Mouse (Mus musculus) liver, embryonic 12.5 days (tissue): Measurements from ENCODE around the gene Ephb4. TPM values are rescaled to one million over a fixed set of nuclear protein-coding genes. Genes with fewer than 3 reads are reported as not detected.
A peak's percentile ranks its signal among the peaks of the same experiment; 100 is the strongest.

ENCODE experiments used
- ATAC-seq: fragments of 200-750 bp; cut with Nextera tagmentation; 2 replicates; pipeline ENCODE4 v1.8.0; 2017; ENCODE audit warnings: moderate number of reproducible peaks, mild to moderate bottlenecking, moderate library complexity
- H3K27ac ChIP-seq: fragments of 300-500 bp; sonication (generic); 2 replicates; pipeline ENCODE4 v1.5.1; 2016; ENCODE audit warnings: mild to moderate bottlenecking
- H3K27me3 ChIP-seq: fragments of 300-500 bp; sonication (generic); replicated peaks from 2 replicates; pipeline ENCODE4 v1.6.1; 2016; ENCODE audit warnings: mild to moderate bottlenecking, moderate library complexity
- H3K36me3 ChIP-seq: fragments of 300-500 bp; sonication (generic); 2 replicates; pipeline ENCODE4 v1.6.1; 2016; ENCODE audit warnings: mild to moderate bottlenecking, moderate library complexity
- H3K4me1 ChIP-seq: fragments of 300-500 bp; sonication (generic); 2 replicates; pipeline ENCODE4 v1.6.1; 2016
- H3K4me2 ChIP-seq: fragments of 300-500 bp; sonication (generic); 2 replicates; pipeline ENCODE4 v1.6.1; 2016; ENCODE audit warnings: mild to moderate bottlenecking, moderate library complexity
- H3K4me3 ChIP-seq: fragments of 300-500 bp; sonication (generic); 2 replicates; pipeline ENCODE4 v1.5.1; 2016; ENCODE audit warnings: mild to moderate bottlenecking, moderate library complexity
- H3K9ac ChIP-seq: fragments of 300-500 bp; sonication (generic); 2 replicates; pipeline ENCODE4 v1.6.1; 2016; ENCODE audit warnings: mild to moderate bottlenecking, moderate library complexity
- H3K9me3 ChIP-seq: fragments of 300-500 bp; sonication (generic); replicated peaks from 2 replicates; pipeline ENCODE4 v1.6.1; 2016; ENCODE audit warnings: mild to moderate bottlenecking, moderate library complexity
- WGBS: fragments of 180-500 bp; shearing (Covaris S2); methylation state at CpG from one replicate; pipeline ENCODE4 v1.1.7; 2016; ENCODE audit not compliant: insufficient replicate concordance; 5-methylcytosine and 5-hydroxymethylcytosine counted together
- polyA plus RNA-seq: library from polyadenylated mRNA; unstranded; fragments of >200 nt; fragmentation: Nextera tagmentation; extraction: Ambion mirVana; gene quantifications from 2 replicates; pipeline ENCODE4 v1.2.1, GENCODE M21; 2016

Gene Ephb4
- polyA plus RNA-seq, 1 experiment from 2014 or later, result 14.2 TPM

DNA sequence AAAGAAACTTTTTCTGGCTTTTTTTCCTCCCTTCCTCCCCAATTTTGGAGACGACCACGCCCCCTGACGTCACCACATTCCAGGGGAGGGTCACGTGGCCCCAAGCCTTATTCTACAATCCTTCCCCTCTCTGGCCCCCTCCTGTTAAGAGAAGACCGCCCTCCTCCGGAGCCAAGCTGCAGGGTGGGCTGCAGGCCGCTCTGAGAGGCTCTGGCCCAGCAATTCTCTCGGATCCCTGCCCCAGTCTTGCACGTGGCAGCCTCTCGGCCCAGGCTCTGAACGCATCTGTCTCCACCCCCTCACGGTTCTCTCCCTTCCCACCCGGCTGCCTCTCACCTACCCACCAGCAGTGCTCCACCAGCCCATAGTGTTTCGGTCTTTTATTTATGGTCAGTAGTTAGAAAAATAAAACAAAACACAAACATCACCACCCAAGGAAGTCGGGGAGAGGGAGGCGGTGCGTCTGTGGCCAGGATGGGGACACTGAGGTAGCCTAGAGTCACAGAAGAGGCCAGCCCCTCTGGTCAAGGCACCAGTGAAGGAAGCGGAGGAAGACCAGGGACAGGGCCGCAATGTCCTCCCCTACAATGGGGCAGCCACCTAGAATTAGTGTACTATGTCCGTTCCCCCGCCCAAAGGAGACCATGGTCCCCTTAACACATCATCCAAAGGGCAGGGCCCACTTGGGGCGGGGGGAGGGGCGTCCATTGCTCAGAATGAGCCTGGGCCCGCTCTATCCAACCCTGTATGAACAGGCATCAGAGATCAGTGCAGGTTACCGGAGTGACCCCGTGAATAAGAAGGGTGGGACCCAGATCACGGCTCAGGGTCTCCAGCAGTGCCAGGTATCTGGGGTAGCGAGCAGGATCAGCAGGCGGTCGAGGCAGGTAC is 35.5 kb upstream of the Ephb4 start, which contains the start of gene Trip6:
Gene Trip6 (minus strand): TSS at position 212 of the 891 bp plus-strand sequence.
- H3K27me3 ChIP-seq, result no peaks in the 10 kb centered on the region; the same call in 1 of the 2 replicates
- H3K4me2 ChIP-seq, result peak within 1 kb of the TSS; percentile 76
- H3K36me3 ChIP-seq, result peaks cover 29% of the 10 kb centered on the region
- peak; percentile 63 for ATAC-seq
- H3K4me3 ChIP-seq, result peak within 1 kb of the TSS; percentile 52
- peaks cover 63% of the 10 kb centered on the region for H3K4me1 ChIP-seq
- 31% methylated on average over 30 of the region's 30 CpGs for whole genome bisulfite sequencing
- H3K9me3 ChIP-seq, result no peaks in the 10 kb centered on the region
- peak within 1 kb of the TSS; percentile 71 for H3K9ac ChIP-seq
- peak within 1 kb of the TSS; percentile 67 for H3K27ac ChIP-seq

DNA sequence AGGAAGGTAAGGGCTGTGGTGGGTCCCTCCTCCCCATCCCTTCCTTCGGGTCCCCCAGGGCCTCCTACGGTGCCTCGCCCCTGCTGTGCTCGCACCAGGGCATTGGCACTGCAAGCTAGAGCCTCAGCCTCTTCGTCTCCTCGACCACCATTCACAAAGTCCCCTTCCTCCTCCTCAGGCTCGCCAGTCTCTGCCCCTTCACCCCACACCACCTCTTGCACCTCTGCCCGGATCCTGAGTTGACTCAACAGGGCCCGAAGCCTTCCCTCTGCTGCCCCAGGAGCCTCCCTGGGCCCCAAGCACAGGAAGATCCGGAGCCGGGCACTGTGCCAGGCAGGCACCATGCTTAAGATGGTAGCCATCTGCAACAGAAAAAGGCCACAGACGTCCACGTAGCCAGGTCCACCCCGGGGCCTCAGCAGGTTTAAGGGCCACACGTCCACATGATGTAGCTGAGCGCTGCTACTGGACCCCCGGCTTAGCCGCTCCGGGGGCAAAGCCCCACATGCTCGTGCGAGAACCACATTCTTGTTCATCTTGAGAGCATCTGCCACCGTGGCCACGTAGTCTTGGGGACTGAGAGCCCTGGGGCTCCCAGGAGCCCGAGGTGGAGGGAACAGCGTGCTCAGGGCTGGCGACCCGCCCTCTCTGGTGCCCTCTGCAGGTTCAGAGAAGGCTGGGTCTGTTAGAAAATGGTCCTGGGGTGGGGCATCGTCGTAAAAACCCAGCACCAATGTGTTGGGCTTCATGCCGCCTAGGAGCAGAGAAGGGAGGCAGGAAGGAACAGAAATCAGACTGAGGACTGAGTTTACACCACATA is 34.6 kb upstream of the Ephb4 start:
- H3K4me2 ChIP-seq, result peak overlapping the region; percentile 76
- H3K4me1 ChIP-seq, result peaks cover 63% of the 10 kb centered on the region
- ATAC-seq, result no peak
- no peak overlapping the region for H3K9ac ChIP-seq
- peaks cover 22% of the 10 kb centered on the region for H3K36me3 ChIP-seq
- no peaks in the 10 kb centered on the region for H3K9me3 ChIP-seq
- H3K27ac ChIP-seq, result peak overlapping the region; percentile 67
- WGBS, result 54% methylated on average over 30 of the region's 30 CpGs
- H3K27me3 ChIP-seq, result no peaks in the 10 kb centered on the region; the same call in 1 of the 2 replicates
- no peak overlapping the region for H3K4me3 ChIP-seq

DNA sequence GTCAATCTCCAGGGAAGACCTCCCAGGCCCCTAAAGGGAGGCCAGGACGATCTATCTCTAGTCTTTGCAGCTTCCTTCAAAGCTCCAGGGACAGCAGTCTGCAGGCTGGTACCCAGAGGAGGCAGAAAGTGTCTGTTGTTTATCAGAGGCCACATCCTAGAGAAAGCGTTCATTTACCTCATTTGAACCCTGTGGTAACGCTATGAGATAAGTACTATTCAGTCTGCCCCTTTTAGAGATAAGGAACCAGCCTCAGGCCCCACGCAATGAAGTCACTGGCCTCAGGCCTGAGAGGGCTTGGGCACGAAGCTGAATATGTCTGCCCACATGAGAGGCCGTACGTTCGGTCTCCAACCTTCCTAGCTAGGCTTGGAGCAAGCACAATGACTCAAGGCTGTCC is 32.5 kb upstream of the Ephb4 start:
- ATAC-seq, result no peak
- Histone ChIP-seq H3K9ac (no peak overlapping the region), H3K27me3 (no peaks in the 10 kb centered on the region; the same call in 1 of the 2 replicates), H3K9me3 (no peaks in the 10 kb centered on the region), H3K4me1 (peaks cover 61% of the 10 kb centered on the region), H3K4me2 (no peak overlapping the region), H3K27ac (no peak overlapping the region), H3K36me3 (peaks cover 20% of the 10 kb centered on the region), H3K4me3 (no peak overlapping the region)
- 37% methylated on average over 8 of the region's 8 CpGs for WGBS

DNA sequence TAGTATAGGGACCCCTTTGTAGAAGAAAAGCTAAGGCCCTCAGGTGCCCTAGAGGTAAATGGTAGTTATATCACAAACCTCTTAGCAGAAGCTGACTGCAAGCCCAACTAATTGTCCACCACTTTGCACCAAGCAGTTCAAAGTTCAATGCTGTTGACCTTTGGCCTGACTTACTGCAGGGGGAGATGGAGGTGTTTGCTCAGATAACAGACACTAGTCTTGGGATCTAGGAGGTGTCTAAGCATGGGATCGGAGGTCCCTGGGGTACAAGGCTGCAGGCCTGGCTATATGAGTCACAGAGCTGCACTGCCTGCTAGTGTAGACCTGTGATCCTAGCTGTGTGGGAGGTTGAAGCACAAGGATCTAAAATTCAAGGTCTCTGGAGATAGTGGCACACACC is 31.3 kb upstream of the Ephb4 start:
- Histone ChIP-seq H3K4me3 (no peak overlapping the region), H3K27ac (no peak overlapping the region), H3K4me2 (no peak overlapping the region), H3K36me3 (peaks cover 26% of the 10 kb centered on the region), H3K9me3 (no peaks in the 10 kb centered on the region), H3K4me1 (peaks cover 49% of the 10 kb centered on the region), H3K27me3 (no peaks in the 10 kb centered on the region; the same call in 1 of the 2 replicates), H3K9ac (no peak overlapping the region)
- no peak for ATAC-seq
- WGBS, result 63% methylated on average over 1 of the region's 1 CpGs

DNA sequence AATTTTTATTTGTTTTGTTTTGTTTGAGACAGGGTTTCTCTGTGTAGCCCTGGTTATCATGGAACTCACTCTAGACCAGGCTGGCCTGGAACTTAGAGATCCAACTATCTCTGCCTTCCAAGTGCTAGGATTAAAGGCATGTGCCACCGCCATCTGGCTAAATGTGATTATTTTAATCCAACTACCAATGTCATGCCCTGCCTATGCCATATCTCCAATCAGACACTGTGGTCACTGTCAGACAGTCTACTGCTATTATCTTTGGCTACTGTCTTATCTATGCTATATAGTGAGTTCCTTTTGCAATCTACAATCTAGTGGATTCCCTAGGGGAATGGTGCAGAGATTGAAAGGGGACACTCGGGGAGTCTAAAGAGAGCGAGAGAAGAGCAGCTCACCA is 28.9 kb upstream of the Ephb4 start:
- H3K9ac ChIP-seq, result no peak overlapping the region
- H3K9me3 ChIP-seq, result no peaks in the 10 kb centered on the region
- H3K4me2 ChIP-seq, result no peak overlapping the region
- 74% methylated on average over 3 of the region's 3 CpGs for WGBS
- H3K36me3 ChIP-seq, result peaks cover 37% of the 10 kb centered on the region
- H3K27ac ChIP-seq, result no peak overlapping the region
- H3K4me3 ChIP-seq, result no peak overlapping the region
- ATAC-seq, result peak; percentile 23; the same call in 1 of the 2 replicates
- no peaks in the 10 kb centered on the region; the same call in 1 of the 2 replicates for H3K27me3 ChIP-seq
- peaks cover 25% of the 10 kb centered on the region for H3K4me1 ChIP-seq

DNA sequence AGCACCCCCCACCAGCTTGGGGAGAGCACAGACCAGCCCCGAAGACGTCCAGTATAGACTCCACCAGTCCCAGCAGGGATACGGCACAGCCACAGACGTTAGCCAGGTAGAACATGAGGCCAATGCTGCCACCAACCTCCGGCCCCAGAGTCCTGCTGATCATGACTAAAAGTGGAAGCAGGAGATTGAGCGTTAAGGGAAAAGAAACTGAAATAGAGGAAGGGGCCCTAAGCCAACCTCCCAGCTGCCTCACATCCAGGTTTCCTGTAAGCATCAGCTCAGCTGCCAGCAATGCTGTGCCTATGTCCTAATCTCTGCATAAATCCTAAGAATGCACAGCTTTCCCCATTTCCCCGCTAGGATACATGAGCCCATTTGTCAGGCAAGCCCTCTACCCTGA is 19.0 kb upstream of the Ephb4 start:
- peaks cover 15% of the 10 kb centered on the region for H3K36me3 ChIP-seq
- no peak for ATAC-seq
- no peak overlapping the region for H3K9ac ChIP-seq
- no peak overlapping the region for H3K27ac ChIP-seq
- peaks cover 29% of the 10 kb centered on the region for H3K4me1 ChIP-seq
- no peak overlapping the region for H3K4me2 ChIP-seq
- 59% methylated on average over 7 of the region's 7 CpGs for WGBS
- H3K9me3 ChIP-seq, result no peaks in the 10 kb centered on the region
- H3K4me3 ChIP-seq, result no peak overlapping the region
- H3K27me3 ChIP-seq, result no peaks in the 10 kb centered on the region

DNA sequence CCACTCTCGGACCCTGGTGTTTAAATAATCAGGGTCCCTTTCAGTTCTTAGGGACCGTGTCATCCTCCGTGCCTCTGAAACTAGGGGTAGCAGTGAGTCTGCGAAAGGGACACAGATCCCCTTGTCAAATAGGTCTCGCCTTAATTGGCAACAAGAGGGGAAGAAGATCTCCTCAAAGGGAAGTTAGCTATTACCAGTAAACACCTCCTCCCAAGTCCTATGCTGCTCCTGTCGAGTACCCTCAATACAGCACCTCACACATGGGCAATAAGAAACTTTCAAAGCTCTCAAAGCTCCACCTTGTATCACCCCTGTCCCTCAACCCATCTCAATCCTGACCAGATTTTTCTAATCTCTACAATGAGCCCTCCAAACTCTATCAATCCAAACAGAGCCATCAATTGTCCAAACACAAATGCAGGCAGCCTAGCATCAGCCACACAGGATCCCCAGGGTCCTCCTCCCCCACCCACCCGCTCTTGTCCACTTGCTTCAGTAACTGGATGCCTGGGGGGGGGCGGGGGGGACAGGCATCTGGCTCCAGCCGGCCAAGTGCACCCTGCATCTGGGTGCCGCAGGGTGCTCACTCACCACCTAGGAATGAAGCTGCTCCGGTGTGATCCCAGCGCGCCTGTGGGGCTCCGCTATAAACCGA is 16.9 kb upstream of the Ephb4 start:
- Histone ChIP-seq H3K9me3 (no peaks in the 10 kb centered on the region), H3K9ac (peak overlapping the region; percentile 67), H3K4me2 (peak overlapping the region; percentile 93), H3K4me1 (peaks cover 44% of the 10 kb centered on the region), H3K27me3 (no peaks in the 10 kb centered on the region), H3K4me3 (peak overlapping the region; percentile 71), H3K36me3 (peaks cover 3% of the 10 kb centered on the region; the same call in 1 of the 2 replicates), H3K27ac (no peak overlapping the region)
- 0 out of 2 replicates have a peak, but pooled peaks have one; percentile 10 for ATAC-seq
- 12% methylated on average over 15 of the region's 15 CpGs for WGBS

DNA sequence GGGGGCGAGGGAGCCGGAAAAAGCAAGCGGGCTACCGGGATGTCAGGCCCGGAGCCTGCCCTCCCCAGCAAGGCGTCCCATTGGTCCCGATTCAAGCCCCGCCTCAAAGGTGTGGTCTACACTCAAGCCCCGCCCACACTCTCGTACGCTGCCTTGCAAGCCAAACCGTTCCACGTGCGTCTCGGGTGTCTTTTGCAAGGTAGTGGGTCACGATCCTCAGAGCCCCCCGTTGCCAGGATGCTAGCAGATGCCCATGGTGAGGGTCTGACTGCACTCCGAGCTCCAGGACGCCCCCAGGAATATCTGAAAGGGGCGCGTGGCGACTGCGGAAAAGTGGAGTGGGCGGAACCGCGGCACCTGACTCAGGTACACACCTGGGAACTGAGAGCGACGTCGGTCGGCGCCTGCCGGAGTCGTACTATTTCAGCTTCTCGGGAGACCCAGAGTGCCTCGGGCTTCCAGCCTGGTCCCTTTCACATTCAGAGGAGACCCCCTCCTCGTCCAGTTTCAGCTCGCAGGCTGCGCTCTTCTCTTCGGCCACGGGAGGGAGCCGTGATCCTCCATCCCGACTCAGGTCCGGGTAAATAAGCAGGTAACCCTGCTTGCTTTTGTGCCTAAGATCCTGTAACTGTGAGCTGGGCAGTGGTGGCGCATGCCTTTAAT is 16.3 kb upstream of the Ephb4 start, which contains the start of gene Slc12a9:
Gene Slc12a9 (minus strand): TSS at position 86 of the 663 bp plus-strand sequence.
- no peak within 1 kb of the TSS for H3K27ac ChIP-seq
- under 1% methylated on average over 44 of the region's 44 CpGs for WGBS
- H3K9ac ChIP-seq, result peak within 1 kb of the TSS; percentile 67
- peak within 1 kb of the TSS; percentile 93 for H3K4me2 ChIP-seq
- peaks cover 50% of the 10 kb centered on the region for H3K4me1 ChIP-seq
- peak; percentile 81 for ATAC-seq
- H3K4me3 ChIP-seq, result peak within 1 kb of the TSS; percentile 71
- peaks cover 3% of the 10 kb centered on the region; the same call in 1 of the 2 replicates for H3K36me3 ChIP-seq
- no peaks in the 10 kb centered on the region for H3K27me3 ChIP-seq
- no peaks in the 10 kb centered on the region for H3K9me3 ChIP-seq

DNA sequence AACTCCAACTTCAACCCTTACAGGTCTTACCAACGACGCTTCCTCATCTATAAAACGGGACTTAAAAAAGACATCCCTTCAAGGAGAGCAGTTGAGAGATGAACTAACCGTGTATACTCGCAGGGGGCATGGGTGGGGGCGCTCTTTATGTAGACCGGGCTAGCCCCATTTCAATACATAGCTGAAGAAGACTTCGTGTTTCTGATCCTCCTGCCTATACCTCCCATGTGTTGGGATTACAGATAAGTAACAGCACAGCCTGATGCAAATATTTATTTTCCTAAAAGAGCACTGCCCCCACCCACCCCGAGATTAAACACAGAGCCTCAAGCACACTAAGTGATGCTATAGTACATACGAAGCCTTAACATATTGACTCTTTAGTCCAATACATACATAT is 15.6 kb upstream of the Ephb4 start:
- H3K27me3 ChIP-seq, result no peaks in the 10 kb centered on the region
- H3K9me3 ChIP-seq, result no peaks in the 10 kb centered on the region
- no peak for ATAC-seq
- peaks cover 3% of the 10 kb centered on the region; the same call in 1 of the 2 replicates for H3K36me3 ChIP-seq
- H3K4me1 ChIP-seq, result peaks cover 57% of the 10 kb centered on the region
- H3K9ac ChIP-seq, result no peak overlapping the region
- H3K4me3 ChIP-seq, result peak overlapping the region; percentile 71; the same call in 1 of the 2 replicates
- H3K4me2 ChIP-seq, result peak overlapping the region; percentile 93
- H3K27ac ChIP-seq, result no peak overlapping the region
- WGBS, result 35% methylated on average over 10 of the region's 10 CpGs

DNA sequence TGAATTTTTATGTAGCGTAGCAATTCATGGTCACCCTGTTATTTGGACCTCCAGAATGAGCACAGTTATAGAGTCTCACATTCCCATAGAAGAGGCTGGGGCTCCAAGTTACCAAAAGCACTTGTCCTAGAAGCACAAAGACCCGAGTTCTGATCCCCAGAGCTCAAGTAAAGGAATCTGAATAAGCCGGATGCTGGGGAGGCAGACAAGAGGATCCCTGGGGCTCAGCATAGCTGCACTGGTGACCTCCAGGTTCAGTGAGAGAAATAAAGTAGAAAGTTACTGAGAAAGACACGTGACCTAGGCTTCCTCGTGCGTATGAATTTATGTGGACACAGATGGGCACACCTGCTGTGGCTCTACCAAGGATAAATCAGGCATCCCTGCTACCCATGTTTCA is 14.8 kb upstream of the Ephb4 start:
- no peak for ATAC-seq
- WGBS, result 70% methylated on average over 6 of the region's 6 CpGs
- Histone ChIP-seq H3K9ac (no peak overlapping the region), H3K4me1 (peaks cover 65% of the 10 kb centered on the region), H3K4me3 (no peak overlapping the region), H3K9me3 (no peaks in the 10 kb centered on the region), H3K4me2 (no peak overlapping the region), H3K27me3 (no peaks in the 10 kb centered on the region), H3K36me3 (peaks cover 3% of the 10 kb centered on the region; the same call in 1 of the 2 replicates), H3K27ac (no peak overlapping the region)

DNA sequence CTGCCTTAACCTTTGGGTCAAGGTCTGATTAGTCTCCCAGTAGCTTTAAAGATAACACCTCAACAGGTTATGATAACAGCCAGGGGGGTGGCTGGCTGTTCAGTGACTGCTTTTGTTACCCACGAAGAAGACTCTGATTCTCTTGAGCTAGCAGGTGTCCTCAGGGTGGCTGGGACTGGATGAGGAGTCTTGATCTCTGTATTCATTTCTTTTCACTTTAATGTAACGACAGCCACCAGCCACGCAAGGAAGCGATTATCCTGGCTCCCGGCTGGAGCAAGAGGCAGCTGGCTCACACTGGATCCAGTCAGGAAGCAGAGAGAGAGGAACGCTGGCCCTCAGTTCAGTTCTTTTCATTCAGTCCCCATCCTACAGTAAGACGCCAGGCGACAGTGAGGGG is 12.7 kb upstream of the Ephb4 start:
- no peaks in the 10 kb centered on the region for H3K27me3 ChIP-seq
- no peak overlapping the region for H3K4me3 ChIP-seq
- ATAC-seq, result no peak
- peak overlapping the region; percentile 55 for H3K27ac ChIP-seq
- H3K4me2 ChIP-seq, result no peak overlapping the region
- no peaks in the 10 kb centered on the region for H3K36me3 ChIP-seq
- H3K4me1 ChIP-seq, result peaks cover 62% of the 10 kb centered on the region
- no peak overlapping the region for H3K9ac ChIP-seq
- 57% methylated on average over 8 of the region's 8 CpGs for WGBS
- H3K9me3 ChIP-seq, result no peaks in the 10 kb centered on the region
